Mouse (Mus musculus) erythroblast, embryonic 14.5 days (primary cell): ENCODE results near the gene Capn1. TPM values are rescaled to one million over a fixed set of nuclear protein-coding genes. Genes with fewer than 3 reads are reported as not detected.

Source experiments
- H3K27me3 ChIP-seq: 2 replicates; pipeline ENCODE4 v1.6.1; 2012; ENCODE audit warnings: inconsistent platforms; ENCODE audit not compliant: control insufficient read depth
- H3K36me3 ChIP-seq: 2 replicates; pipeline ENCODE4 v1.6.1; 2012; ENCODE audit warnings: mild to moderate bottlenecking, inconsistent platforms; ENCODE audit not compliant: control insufficient read depth
- H3K4me1 ChIP-seq: 2 replicates; pipeline ENCODE4 v1.6.1; 2012; ENCODE audit warnings: inconsistent platforms; ENCODE audit not compliant: control insufficient read depth
- H3K4me3 ChIP-seq: replicated peaks from 2 replicates; pipeline ENCODE3; 2012; ENCODE audit warnings: moderate library complexity, mild to moderate bottlenecking, inconsistent platforms
- H3K9me3 ChIP-seq: 2 replicates; pipeline ENCODE4 v1.6.1; 2012; ENCODE audit warnings: low read length, inconsistent platforms, mixed read lengths; ENCODE audit not compliant: control insufficient read depth
- GATA1 ChIP-seq: IDR thresholded peaks from 2 replicates; pipeline ENCODE4 v1.6.1; 2012; ENCODE audit warnings: low read length, inconsistent platforms, mixed read lengths
- TAL1 ChIP-seq: IDR thresholded peaks from 3 replicates; pipeline ENCODE4 v1.6.1; 2012; ENCODE audit warnings: low read length, inconsistent platforms, mixed read lengths
- polyA plus RNA-seq: library from polyadenylated mRNA; stranded (reverse); fragments of >175 nt; gene quantifications from 2 replicates; pipeline ENCODE4 v1.2.3, GENCODE M21; 2012

Gene Capn1
- polyA plus RNA-seq, 1 experiment = 38.5 TPM

DNA sequence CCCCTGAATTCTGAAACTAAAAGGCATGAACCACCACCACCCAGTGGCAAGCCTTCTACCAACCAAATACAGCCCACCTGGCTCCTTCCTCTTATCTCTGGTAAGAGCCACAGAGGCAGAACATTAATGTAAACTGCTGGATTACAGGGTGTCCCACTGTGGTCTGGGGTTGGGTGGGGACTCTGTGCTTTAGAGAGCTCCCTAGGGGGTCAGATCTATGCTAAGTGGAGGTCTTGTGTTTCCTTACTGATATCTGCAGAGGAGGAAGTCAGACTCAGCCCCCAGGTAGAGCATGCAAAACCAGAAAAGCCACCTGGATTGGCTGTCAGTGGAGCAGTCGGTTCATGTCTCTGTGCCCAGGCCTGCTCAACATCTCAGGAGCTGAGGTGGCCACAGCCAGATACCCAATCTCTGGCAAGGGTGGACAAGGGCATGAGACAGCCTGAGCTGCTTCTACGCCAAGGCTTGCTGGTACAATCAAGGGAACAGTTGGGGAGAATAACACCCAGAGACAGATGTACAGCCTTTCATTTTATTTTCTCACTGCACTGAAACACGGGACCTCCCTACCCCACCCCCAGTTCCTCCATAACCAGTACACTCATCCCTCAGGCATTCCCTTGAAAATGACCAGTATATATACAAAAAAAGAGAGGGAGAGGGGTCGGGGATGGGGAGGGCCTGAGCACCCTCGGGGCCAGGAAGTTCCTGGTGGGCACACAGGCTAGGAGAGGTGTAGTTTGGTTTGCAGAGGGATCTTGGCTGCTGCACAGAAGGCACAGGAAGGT lies 27.5 kb downstream of the Capn1 start:
- no peaks in the 10 kb centered on the region for H3K9me3 ChIP-seq
- no peak overlapping the region for H3K4me3 ChIP-seq
- H3K27me3 ChIP-seq = no peaks in the 10 kb centered on the region
- H3K36me3 ChIP-seq = peaks cover 54% of the 10 kb centered on the region
- no peak for TF ChIP-seq TAL1
- no peak for TF ChIP-seq GATA1
- H3K4me1 ChIP-seq = peaks cover 35% of the 10 kb centered on the region

DNA sequence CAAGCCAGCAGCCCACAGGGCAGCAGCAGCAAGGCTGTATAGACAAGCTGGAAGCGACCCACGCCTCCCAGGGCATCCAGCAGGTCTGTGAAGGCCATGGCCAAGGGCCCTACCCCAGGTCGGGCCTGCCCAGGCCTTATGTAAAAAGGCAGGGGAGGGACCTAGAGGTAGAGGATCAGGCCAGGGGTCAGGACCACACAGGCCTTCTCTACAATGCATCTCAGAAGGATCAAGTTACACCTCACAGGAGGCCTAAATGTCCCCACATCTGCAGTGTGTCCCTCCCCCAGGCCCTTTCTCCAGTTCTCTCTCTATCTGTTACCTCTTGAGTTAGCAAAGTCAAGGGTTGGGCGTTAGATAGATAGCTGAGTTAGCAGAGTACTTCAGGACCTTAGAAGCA lies 29.7 kb downstream of the Capn1 start, which contains the start of gene Slc22a20:
Gene Slc22a20, minus strand, starts transcription at position 101 of the 400 bp plus-strand sequence.
- H3K4me3 ChIP-seq = no peak within 1 kb of the TSS
- H3K9me3 ChIP-seq = no peaks in the 10 kb centered on the region
- peaks cover 32% of the 10 kb centered on the region for H3K36me3 ChIP-seq
- H3K4me1 ChIP-seq = peaks cover 36% of the 10 kb centered on the region
- no peaks in the 10 kb centered on the region for H3K27me3 ChIP-seq
- TF ChIP-seq GATA1 (no peak), TAL1 (no peak)

DNA sequence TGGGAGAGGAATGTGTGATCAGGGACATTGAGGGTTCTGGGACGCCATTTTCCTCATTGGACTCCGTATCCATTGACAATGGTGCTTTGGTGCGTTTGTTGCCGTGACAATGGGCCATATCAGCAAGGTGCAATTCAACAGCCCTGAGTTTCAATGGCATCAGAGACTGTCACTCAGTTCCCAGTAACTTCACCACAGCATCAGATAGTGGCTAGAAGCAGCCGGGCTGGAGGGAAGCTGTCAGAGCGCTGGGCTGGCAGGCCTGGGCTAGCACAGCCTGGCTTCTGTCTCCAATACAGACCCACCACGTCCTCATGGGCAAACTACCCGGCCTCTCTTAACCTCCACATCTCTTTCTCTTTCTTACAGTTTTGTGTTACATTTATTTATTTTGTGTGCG lies 35.2 kb downstream of the Capn1 start:
- TF ChIP-seq TAL1 (no peak), GATA1 (no peak)
- H3K4me3 ChIP-seq = no peak overlapping the region
- H3K27me3 ChIP-seq = no peaks in the 10 kb centered on the region
- H3K9me3 ChIP-seq = no peaks in the 10 kb centered on the region
- no peaks in the 10 kb centered on the region for H3K36me3 ChIP-seq
- peaks cover 22% of the 10 kb centered on the region for H3K4me1 ChIP-seq

DNA sequence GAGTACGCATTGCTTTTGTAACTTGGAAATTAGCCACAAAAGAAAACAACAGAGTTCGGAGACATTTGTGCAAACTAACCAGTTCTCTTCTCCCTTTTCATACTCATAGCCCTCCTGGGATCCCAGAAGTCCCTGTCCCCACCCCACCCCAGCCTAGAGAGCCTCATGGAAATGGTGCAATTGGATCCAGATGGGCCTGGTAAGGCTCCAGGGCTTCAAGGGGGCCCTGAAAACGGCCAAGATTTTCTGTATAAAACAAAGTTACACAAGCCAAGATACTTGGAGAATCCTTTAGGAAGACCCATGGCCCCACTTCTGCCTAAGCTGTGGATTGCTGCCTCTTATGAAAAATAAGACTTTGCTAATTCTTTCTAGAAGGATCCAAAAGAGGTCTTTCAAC lies 38.0 kb downstream of the Capn1 start:
- H3K4me1 ChIP-seq = peaks cover 19% of the 10 kb centered on the region
- TF ChIP-seq GATA1 = no peak
- no peak overlapping the region for H3K4me3 ChIP-seq
- no peaks in the 10 kb centered on the region for H3K27me3 ChIP-seq
- H3K9me3 ChIP-seq = no peaks in the 10 kb centered on the region
- H3K36me3 ChIP-seq = no peaks in the 10 kb centered on the region

DNA sequence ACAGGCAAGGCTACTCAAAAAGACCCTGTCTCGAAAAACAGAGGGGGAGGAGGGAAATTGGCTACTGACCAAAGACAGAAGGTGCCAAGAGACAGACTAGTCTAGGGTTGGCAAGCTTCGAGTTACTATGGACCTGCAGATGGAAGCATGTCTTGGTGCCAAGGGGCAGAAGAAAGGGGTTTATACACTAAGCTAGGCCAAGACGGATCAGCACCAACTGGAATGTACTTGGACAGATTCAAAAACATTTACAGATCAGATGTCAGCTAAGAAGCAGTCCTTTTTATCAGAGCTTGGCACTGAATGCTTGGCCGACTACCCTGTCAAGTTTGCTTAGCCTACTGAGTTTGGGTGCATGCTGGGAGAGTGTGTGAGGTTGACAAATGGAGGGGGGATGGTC lies 40.0 kb downstream of the Capn1 start:
- peaks cover 21% of the 10 kb centered on the region for H3K4me1 ChIP-seq
- no peak overlapping the region for H3K4me3 ChIP-seq
- no peaks in the 10 kb centered on the region for H3K9me3 ChIP-seq
- TF ChIP-seq TAL1 (no peak), GATA1 (no peak)
- H3K36me3 ChIP-seq = no peaks in the 10 kb centered on the region
- H3K27me3 ChIP-seq = peaks cover 3% of the 10 kb centered on the region; the same call in 1 of the 2 replicates

DNA sequence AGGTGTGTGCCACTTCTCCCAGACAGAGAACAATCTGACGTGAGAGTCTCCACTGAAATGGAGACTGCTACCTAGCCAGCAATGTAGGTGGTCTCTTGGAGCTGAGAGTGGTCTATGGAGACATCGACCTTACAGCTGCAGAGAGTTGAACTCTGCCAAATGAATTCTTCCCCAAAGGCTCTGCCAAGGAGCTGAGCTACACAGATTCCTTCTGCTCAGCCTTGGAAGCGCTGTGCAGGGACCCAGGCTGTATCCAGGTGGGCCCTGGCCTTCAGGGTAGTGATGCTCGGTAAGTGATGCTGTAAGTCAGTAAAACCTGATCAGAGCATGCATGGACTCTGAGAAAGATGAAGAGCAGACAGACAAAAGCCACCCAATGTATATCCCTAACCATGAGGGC lies 40.6 kb downstream of the Capn1 start:
- Histone ChIP-seq H3K27me3 (peaks cover 3% of the 10 kb centered on the region; the same call in 1 of the 2 replicates), H3K9me3 (no peaks in the 10 kb centered on the region), H3K4me3 (no peak overlapping the region), H3K36me3 (no peaks in the 10 kb centered on the region), H3K4me1 (peaks cover 19% of the 10 kb centered on the region)
- no peak for TF ChIP-seq TAL1
- TF ChIP-seq GATA1 = no peak

DNA sequence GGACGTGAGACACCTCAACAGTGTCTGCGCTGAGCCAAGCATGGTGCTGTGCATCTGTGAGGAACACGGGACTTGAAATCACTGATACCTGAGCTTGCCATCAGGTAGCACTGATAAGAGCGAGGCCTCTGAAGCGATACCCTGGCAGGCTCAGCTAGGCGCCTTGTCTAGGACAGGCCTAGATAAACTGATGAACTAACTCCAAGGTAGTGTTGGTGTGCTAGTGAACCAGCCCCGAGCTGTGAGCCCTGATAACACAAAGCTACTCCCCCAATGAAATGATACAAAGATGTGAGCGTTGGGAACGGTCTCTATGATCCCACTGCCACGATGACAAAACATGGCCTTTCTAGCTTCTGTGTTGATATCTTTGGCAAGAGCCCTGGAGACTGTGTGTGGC lies 48.0 kb downstream of the Capn1 start:
- H3K9me3 ChIP-seq = no peaks in the 10 kb centered on the region
- peaks cover 5% of the 10 kb centered on the region for H3K36me3 ChIP-seq
- H3K4me3 ChIP-seq = peak overlapping the region; percentile 1
- peak; percentile 70 for TF ChIP-seq GATA1
- TF ChIP-seq TAL1 = peak; percentile 82
- H3K4me1 ChIP-seq = peaks cover 76% of the 10 kb centered on the region
- peaks cover 3% of the 10 kb centered on the region; the same call in 1 of the 2 replicates for H3K27me3 ChIP-seq

DNA sequence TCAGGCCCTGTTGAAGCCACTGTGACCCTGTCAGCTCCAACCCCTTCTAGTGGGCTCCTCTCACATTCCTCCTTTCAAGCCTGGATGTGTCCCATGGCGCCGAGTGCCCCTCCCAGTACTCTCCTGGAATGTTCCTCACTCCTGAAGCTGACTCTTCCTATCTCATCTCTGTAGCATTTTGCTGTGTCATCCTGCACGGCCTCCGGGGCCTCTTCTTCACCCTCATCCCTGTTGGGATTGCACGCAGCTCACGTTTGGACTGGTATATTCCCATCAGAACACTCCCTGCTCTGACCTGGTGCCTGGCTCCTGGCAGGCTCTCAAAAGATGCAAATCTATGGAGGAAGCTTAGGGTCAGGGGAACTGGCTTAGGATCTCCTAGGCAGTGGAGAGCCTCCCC lies 48.9 kb downstream of the Capn1 start:
- Histone ChIP-seq H3K4me3 (peak overlapping the region; percentile 57), H3K36me3 (peaks cover 12% of the 10 kb centered on the region), H3K9me3 (no peaks in the 10 kb centered on the region), H3K4me1 (peaks cover 80% of the 10 kb centered on the region), H3K27me3 (peaks cover 3% of the 10 kb centered on the region; the same call in 1 of the 2 replicates)
- TF ChIP-seq GATA1 (no peak), TAL1 (no peak)

DNA sequence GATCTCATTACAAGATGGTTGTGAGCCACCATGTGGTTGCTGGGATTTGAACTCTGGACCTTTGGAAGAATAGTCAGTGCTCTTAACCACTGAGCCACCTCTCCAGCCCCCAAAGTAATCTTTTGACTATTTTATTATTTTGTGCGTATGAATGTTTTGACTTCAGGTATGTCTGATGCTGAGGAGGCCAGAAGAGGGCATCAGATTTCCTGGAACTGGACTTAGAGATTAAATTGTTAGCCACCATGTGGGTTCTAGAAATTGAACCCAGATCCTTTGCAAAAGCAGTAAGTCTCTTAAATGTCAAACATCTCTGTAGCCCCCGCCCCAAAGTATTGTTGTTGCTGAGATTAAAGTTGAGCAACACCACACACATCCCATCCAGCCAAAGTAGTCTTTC lies 49.8 kb downstream of the Capn1 start:
- Histone ChIP-seq H3K4me3 (no peak overlapping the region), H3K4me1 (peaks cover 84% of the 10 kb centered on the region), H3K36me3 (peaks cover 21% of the 10 kb centered on the region), H3K27me3 (no peaks in the 10 kb centered on the region), H3K9me3 (no peaks in the 10 kb centered on the region)
- no peak for TF ChIP-seq TAL1
- TF ChIP-seq GATA1 = no peak
